Mouse (Mus musculus) stomach, embryonic 14.5 days (tissue): ENCODE data around the gene Ensa. TPM values are rescaled to one million over a fixed set of nuclear protein-coding genes. Genes with fewer than 3 reads are reported as not detected.
A peak's percentile ranks its signal among the peaks of the same experiment; 100 is the strongest.

Source experiments
- ATAC-seq: fragments of 200-750 bp; cut with Nextera tagmentation; 2 replicates; pipeline ENCODE4 v1.8.0; 2017; ENCODE audit warnings: low read depth, moderate TSS enrichment; ENCODE audit not compliant: insufficient number of reproducible peaks, insufficient read depth, low FRiP score
- H3K27ac ChIP-seq: fragments of 300-500 bp; sonication (generic); 2 replicates; pipeline ENCODE4 v1.5.1; 2014; ENCODE audit warnings: mild to moderate bottlenecking, low read length, moderate library complexity, mixed read lengths
- H3K27me3 ChIP-seq: fragments of 300-500 bp; sonication (generic); 2 replicates; pipeline ENCODE4 v1.6.1; 2014; ENCODE audit warnings: low read length, control low read depth, mixed read lengths; ENCODE audit not compliant: control insufficient read depth, insufficient read depth
- H3K36me3 ChIP-seq: fragments of 300-500 bp; sonication (generic); 2 replicates; pipeline ENCODE4 v1.6.1; 2014; ENCODE audit warnings: mild to moderate bottlenecking, control low read depth, low read length, moderate library complexity, mixed read lengths; ENCODE audit not compliant: control insufficient read depth, insufficient read depth
- H3K4me1 ChIP-seq: fragments of 300-500 bp; sonication (generic); 2 replicates; pipeline ENCODE4 v1.6.1; 2014; ENCODE audit warnings: low read length, control low read depth, mixed read lengths; ENCODE audit not compliant: control insufficient read depth, insufficient read depth
- H3K4me2 ChIP-seq: fragments of 300-500 bp; sonication (generic); replicated peaks from 2 replicates; pipeline ENCODE4 v1.6.1; 2014; ENCODE audit warnings: low read depth, low read length, control low read depth
- H3K4me3 ChIP-seq: fragments of 300-500 bp; sonication (generic); 2 replicates; pipeline ENCODE4 v1.5.1; 2014; ENCODE audit warnings: low read depth, low read length, control low read depth
- H3K9ac ChIP-seq: fragments of 300-500 bp; sonication (generic); replicated peaks from 2 replicates; pipeline ENCODE4 v1.6.1; 2014; ENCODE audit warnings: low read depth, mild to moderate bottlenecking, control low read depth, low read length, moderate library complexity, mixed read lengths
- H3K9me3 ChIP-seq: fragments of 300-500 bp; sonication (generic); 2 replicates; pipeline ENCODE4 v1.6.1; 2016; ENCODE audit warnings: low read depth, low read length, control low read depth; ENCODE audit not compliant: control insufficient read depth
- WGBS: fragments of 180-500 bp; shearing (Covaris S2); extraction: QIAGEN DNeasy Blood & Tissue Kit; methylation state at CpG from one replicate; pipeline ENCODE4 v1.1.7; 2014; 5-methylcytosine and 5-hydroxymethylcytosine counted together
- polyA plus RNA-seq: library from polyadenylated mRNA; unstranded; fragments of >200 nt; fragmentation: Nextera tagmentation; extraction: Ambion mirVana; gene quantifications from 2 replicates; pipeline ENCODE4 v1.2.1, GENCODE M21; 2014

The Ensa gene
- polyA plus RNA-seq, 1 experiment from 2014 or later = 76.3 TPM

GRCm38 (mm10) chr3:95657711-95658110 is 32.9 kb downstream of the Ensa start:
- no peak overlapping the region for H3K9ac ChIP-seq
- H3K4me3 ChIP-seq = peak overlapping the region; percentile 100; the same call in 1 of the 2 replicates
- 90% methylated on average over 3 of the region's 3 CpGs for WGBS
- ATAC-seq = no peak
- H3K9me3 ChIP-seq = no peaks in the 10 kb centered on the region
- H3K36me3 ChIP-seq = peaks cover 25% of the 10 kb centered on the region
- H3K4me1 ChIP-seq = peaks cover 32% of the 10 kb centered on the region
- no peak overlapping the region; the same call in 1 of the 2 replicates for H3K27ac ChIP-seq
- no peaks in the 10 kb centered on the region for H3K27me3 ChIP-seq
- H3K4me2 ChIP-seq = peak overlapping the region; percentile 49

GRCm38 (mm10) chr3:95658236-95658867 is 33.6 kb downstream of the Ensa start, which contains the start of gene Mcl1:
Gene Mcl1, plus strand, starts transcription at chr3:95658788.
- Histone ChIP-seq H3K36me3 (peaks cover 30% of the 10 kb centered on the region), H3K4me1 (peaks cover 32% of the 10 kb centered on the region), H3K4me3 (peak within 1 kb of the TSS; percentile 100), H3K9me3 (no peaks in the 10 kb centered on the region), H3K27me3 (no peaks in the 10 kb centered on the region), H3K4me2 (peak within 1 kb of the TSS; percentile 90), H3K27ac (peak within 1 kb of the TSS; percentile 99), H3K9ac (peak within 1 kb of the TSS; percentile 100)
- ATAC-seq = peak; percentile 99
- under 1% methylated on average over 43 of the region's 43 CpGs for WGBS

DNA sequence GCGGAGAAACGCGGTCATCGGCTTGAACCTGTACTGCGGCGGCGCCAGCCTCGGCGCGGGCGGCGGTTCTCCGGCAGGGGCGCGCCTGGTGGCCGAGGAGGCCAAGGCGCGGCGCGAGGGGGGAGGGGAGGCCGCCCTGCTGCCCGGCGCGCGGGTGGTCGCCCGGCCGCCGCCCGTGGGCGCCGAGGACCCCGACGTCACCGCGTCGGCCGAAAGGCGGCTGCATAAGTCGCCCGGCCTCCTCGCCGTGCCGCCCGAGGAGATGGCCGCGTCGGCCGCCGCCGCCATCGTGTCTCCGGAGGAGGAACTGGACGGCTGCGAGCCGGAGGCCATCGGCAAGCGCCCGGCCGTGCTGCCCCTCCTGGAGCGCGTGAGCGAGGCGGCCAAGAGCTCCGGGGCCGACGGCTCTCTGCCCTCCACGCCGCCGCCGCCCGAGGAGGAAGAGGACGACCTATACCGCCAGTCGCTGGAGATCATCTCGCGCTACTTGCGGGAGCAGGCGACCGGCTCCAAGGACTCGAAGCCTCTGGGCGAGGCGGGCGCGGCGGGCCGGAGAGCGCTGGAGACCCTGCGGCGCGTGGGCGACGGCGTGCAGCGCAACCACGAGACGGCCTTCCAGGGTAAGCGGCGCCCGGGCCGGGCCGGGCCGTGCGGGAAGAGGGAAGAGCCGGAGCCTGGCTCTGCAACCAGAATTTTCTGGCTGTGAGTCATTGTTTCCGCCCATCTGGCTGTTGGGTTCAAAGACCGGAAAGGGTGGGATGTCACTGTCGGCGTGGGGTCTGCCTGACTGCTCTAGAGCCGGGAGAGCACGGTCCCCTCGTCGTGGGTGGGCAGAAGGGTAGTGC is 34.3 kb downstream of the Ensa start:
- WGBS = under 1% methylated on average over 92 of the region's 113 CpGs
- Histone ChIP-seq H3K4me1 (peaks cover 25% of the 10 kb centered on the region), H3K9me3 (no peaks in the 10 kb centered on the region), H3K9ac (peak overlapping the region; percentile 100), H3K27ac (peak overlapping the region; percentile 99), H3K4me3 (peak overlapping the region; percentile 100), H3K27me3 (no peaks in the 10 kb centered on the region), H3K36me3 (peaks cover 37% of the 10 kb centered on the region), H3K4me2 (peak overlapping the region; percentile 90)
- peak; percentile 21 for ATAC-seq

DNA sequence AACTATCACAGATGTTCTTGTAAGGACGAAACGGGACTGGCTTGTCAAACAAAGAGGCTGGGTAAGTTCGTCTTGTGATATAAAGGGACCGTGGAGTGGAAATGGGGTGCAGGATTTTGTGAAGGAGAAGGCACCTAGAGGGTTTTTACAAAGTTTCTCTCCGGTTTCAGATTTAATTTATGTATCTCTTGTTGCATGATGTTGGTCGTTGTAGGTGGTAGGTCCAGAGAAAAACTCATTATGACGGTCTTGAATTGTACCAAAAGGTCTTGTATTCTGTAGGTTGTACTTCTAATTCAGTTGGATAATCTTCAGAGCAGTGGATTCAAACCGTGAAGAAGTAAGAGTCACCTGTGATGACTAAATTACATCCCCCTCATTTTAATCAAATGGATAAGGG is 35.2 kb downstream of the Ensa start:
- H3K27me3 ChIP-seq = no peaks in the 10 kb centered on the region

GRCm38 (mm10) chr3:95660788-95661478 is 36.1 kb downstream of the Ensa start:
- Histone ChIP-seq H3K27me3 (no peaks in the 10 kb centered on the region), H3K27ac (no peak overlapping the region), H3K9ac (peak overlapping the region; percentile 100), H3K4me2 (peak overlapping the region; percentile 90), H3K9me3 (no peaks in the 10 kb centered on the region), H3K4me1 (peaks cover 40% of the 10 kb centered on the region), H3K4me3 (peak overlapping the region; percentile 100), H3K36me3 (peaks cover 39% of the 10 kb centered on the region)
- 13% methylated on average over 2 of the region's 2 CpGs for WGBS
- no peak for ATAC-seq

More for the DNA sequence above, 35.2 kb downstream of the Ensa start:
- Histone ChIP-seq H3K36me3 (peaks cover 39% of the 10 kb centered on the region), H3K4me1 (peaks cover 33% of the 10 kb centered on the region), H3K9me3 (no peaks in the 10 kb centered on the region), H3K9ac (peak overlapping the region; percentile 100), H3K4me2 (peak overlapping the region; percentile 90), H3K4me3 (peak overlapping the region; percentile 100), H3K27ac (peak overlapping the region; percentile 99)
- no peak for ATAC-seq
- under 1% methylated on average over 8 of the region's 8 CpGs for WGBS

GRCm38 (mm10) chr3:95661945-95662715 is 37.3 kb downstream of the Ensa start:
- H3K9ac ChIP-seq = no peak overlapping the region; the same call in 1 of the 2 replicates
- ATAC-seq = no peak
- 33% methylated on average over 7 of the region's 7 CpGs for whole genome bisulfite sequencing

GRCm38 (mm10) chr3:95662724-95663449 is 38.1 kb downstream of the Ensa start:
- 74% methylated on average over 7 of the region's 7 CpGs for WGBS
- no peak overlapping the region for H3K27ac ChIP-seq
- no peak overlapping the region; the same call in 1 of the 2 replicates for H3K4me3 ChIP-seq

More at GRCm38 (mm10) chr3:95661945-95662715, 37.3 kb downstream of the Ensa start:
- no peak overlapping the region for H3K27ac ChIP-seq
- peaks cover 52% of the 10 kb centered on the region for H3K4me1 ChIP-seq
- no peaks in the 10 kb centered on the region for H3K9me3 ChIP-seq
- peak overlapping the region; percentile 90; the same call in 1 of the 2 replicates for H3K4me2 ChIP-seq
- peak overlapping the region; percentile 100; the same call in 1 of the 2 replicates for H3K4me3 ChIP-seq
- H3K36me3 ChIP-seq = peaks cover 39% of the 10 kb centered on the region
- no peaks in the 10 kb centered on the region for H3K27me3 ChIP-seq

More at GRCm38 (mm10) chr3:95662724-95663449, 38.1 kb downstream of the Ensa start:
- Histone ChIP-seq H3K9me3 (no peaks in the 10 kb centered on the region), H3K4me2 (peak overlapping the region; percentile 90; the same call in 1 of the 2 replicates), H3K36me3 (peaks cover 39% of the 10 kb centered on the region), H3K27me3 (no peaks in the 10 kb centered on the region), H3K9ac (no peak overlapping the region), H3K4me1 (peaks cover 59% of the 10 kb centered on the region)
- ATAC-seq = no peak
